Mouse (Mus musculus) C2C12 (cell line): ENCODE measurements at regions not wholly inside any gene's neighbourhood (a gene's known extent, or its start where the extent isn't known, plus 50 kb on each side); places are given as distances from the start of the nearest gene placed in this dataset.

Experiments
- CEBPB ChIP-seq: IDR thresholded peaks from one replicate; pipeline ENCODE4 v1.6.1; 2011; ENCODE audit warnings: low read depth, mild to moderate bottlenecking, control low read depth, moderate library complexity
- CTCF ChIP-seq: IDR thresholded peaks from one replicate; pipeline ENCODE4 v1.5.1; 2011; ENCODE audit not compliant: control insufficient read depth, insufficient read depth, insufficient read length
- MAX ChIP-seq: IDR thresholded peaks from one replicate; pipeline ENCODE4 v1.6.1; 2011; ENCODE audit warnings: mild to moderate bottlenecking, control low read depth
- MYOD1 ChIP-seq: IDR thresholded peaks from one replicate; pipeline ENCODE4 v1.6.1; 2011; ENCODE audit warnings: low read depth; ENCODE audit not compliant: control insufficient read depth, insufficient read length
- MYOG ChIP-seq: IDR thresholded peaks from one replicate; pipeline ENCODE4 v1.6.1; 2011; ENCODE audit not compliant: control insufficient read depth, insufficient read length; ENCODE audit errors: extremely low read depth
- USF1 ChIP-seq: IDR thresholded peaks from one replicate; pipeline ENCODE4 v1.6.1; 2011; ENCODE audit warnings: low read depth, mild to moderate bottlenecking, control low read depth, moderate library complexity

- TF ChIP-seq CEBPB, result no peak
- no peak for TF ChIP-seq CTCF
- TF ChIP-seq USF1, result no peak
- TF ChIP-seq MAX, result no peak
- TF ChIP-seq MYOD1, result no peak
- TF ChIP-seq MYOG, result no peak
Measured at GRCm38 (mm10) chr13:3729926-3730698, 74.0 kb downstream of the Calml3 start.
